Comparison of ENCODE assay signal across 8 mouse cellular contexts in genomic region chr11:50326302-50326966, GRCm38 (mm10). TPM values are rescaled to one million over a fixed set of nuclear protein-coding genes. Genes with fewer than 3 reads are reported as not detected.
A peak's percentile ranks its signal among the peaks of the same experiment; 100 is the strongest.
DNase-seq lines count a peak whose midpoint lies in the region; ATAC-seq and TF ChIP-seq lines count a peak whose summit lies in the region.

No protein-coding gene starts in this region.

- no peak for TF ChIP-seq CTCF in cerebellum, adult 2 months (IDR thresholded peaks at IDR 0.05; ENCODE audit: borderline replicate concordance, insufficient read depth, low read depth, low read length)

- no peaks in the 10 kb centered on the region; the same call in 1 of the 2 replicates for H3K4me1 ChIP-seq in cerebellum, adult 2 months (ENCODE audit: control insufficient read depth, insufficient read depth, low read length)
- H3K4me1 ChIP-seq in limb, embryonic 13.5 days = peaks cover 34% of the 10 kb centered on the region
- H3K4me1 ChIP-seq in stomach, embryonic 16.5 days (ENCODE audit: control insufficient read depth, insufficient read depth, low read length) = peaks cover 19% of the 10 kb centered on the region

- DNase-seq in cerebellum, adult 2 months = no peak
- no peak for DNase-seq in cerebellum, adult 8-10 months
- DNase-seq in right cerebral cortex, adult 18-20 months = peak; percentile 15
- DNase-seq in right cerebral cortex, postnatal 10 days (ENCODE audit: low spot score in 2 of 2) = no peak
- DNase-seq in B cell, adult 2 months = no peak

- H3K4me3 ChIP-seq in cerebellum, adult 2 months (replicated peaks; ENCODE audit: insufficient read depth, low read depth, low read length) = peak overlapping the region; percentile 85
- H3K4me3 ChIP-seq in limb, embryonic 13.5 days = peak overlapping the region; percentile 94
- peak overlapping the region; percentile 85 for H3K4me3 ChIP-seq in stomach, embryonic 16.5 days (replicated peaks; ENCODE audit: low read length)

- ATAC-seq in limb, embryonic 13.5 days (ENCODE audit: low FRiP score, low read depth) = no peak
- ATAC-seq in stomach, embryonic 16.5 days (ENCODE audit: insufficient read depth, low FRiP score) = no peak
- ATAC-seq in megakaryocyte progenitor cell, adult 5-6 weeks (replicated peaks; ENCODE audit: poor library complexity) = no peak

- H3K27ac ChIP-seq in cerebellum, adult 2 months (ENCODE audit: insufficient read depth, low read length) = peak overlapping the region; percentile 70; the same call in 1 of the 2 replicates
- peak overlapping the region; percentile 88 for H3K27ac ChIP-seq in limb, embryonic 13.5 days
- peak overlapping the region; percentile 90 for H3K27ac ChIP-seq in stomach, embryonic 16.5 days (ENCODE audit: low read length)

- peak overlapping the region; percentile 72 for H3K4me2 ChIP-seq in limb, embryonic 13.5 days (replicated peaks)
- peak overlapping the region; percentile 56 for H3K4me2 ChIP-seq in stomach, embryonic 16.5 days (ENCODE audit: low read depth, low read length)

- peak overlapping the region; percentile 80 for H3K9ac ChIP-seq in limb, embryonic 13.5 days
- peak overlapping the region; percentile 86 for H3K9ac ChIP-seq in stomach, embryonic 16.5 days (ENCODE audit: low read length)

- H3K9me3 ChIP-seq in limb, embryonic 13.5 days = no peaks in the 10 kb centered on the region
- H3K9me3 ChIP-seq in stomach, embryonic 16.5 days (replicated peaks; ENCODE audit: control insufficient read depth, low read length) = no peaks in the 10 kb centered on the region

- no peaks in the 10 kb centered on the region for H3K27me3 ChIP-seq in cerebellum, adult 2 months (ENCODE audit: control insufficient read depth, insufficient read depth, low read length)
- H3K27me3 ChIP-seq in limb, embryonic 13.5 days = no peaks in the 10 kb centered on the region
- H3K27me3 ChIP-seq in stomach, embryonic 16.5 days (ENCODE audit: control insufficient read depth, insufficient read depth, low read length) = no peaks in the 10 kb centered on the region

- H3K36me3 ChIP-seq in limb, embryonic 13.5 days = peaks cover 5% of the 10 kb centered on the region; the same call in 1 of the 2 replicates
- no peaks in the 10 kb centered on the region for H3K36me3 ChIP-seq in stomach, embryonic 16.5 days (ENCODE audit: control insufficient read depth, insufficient read depth, low read length)

- TF ChIP-seq POLR2A in cerebellum, adult 2 months (IDR thresholded peaks at IDR 0.05; ENCODE audit: borderline replicate concordance, insufficient read depth, low read length) = no peak

- WGBS in cerebellum, adult 2 months = 2% methylated on average over 7 of the region's 7 CpGs
- 4% methylated on average over 7 of the region's 7 CpGs for WGBS in limb, embryonic 13.5 days
- 5% methylated on average over 7 of the region's 7 CpGs for WGBS in stomach, embryonic 16.5 days

RNA-seq across cellular contexts. Expression of gene Canx, which starts 1.0 kb away (rescaled TPM):
- 215 and 264 TPM in 2 replicates for polyA plus RNA-seq in cerebellum, adult 2 months (2012; rRNA removed)
- 311 and 331 TPM in 2 replicates for polyA plus RNA-seq in limb, embryonic 13.5 days (2015; fragmentation: Nextera tagmentation; extraction: Ambion mirVana)
- polyA plus RNA-seq in stomach, embryonic 16.5 days (2015; fragmentation: Nextera tagmentation; extraction: Ambion mirVana) = 341 and 342 TPM in 2 replicates
- 500 and 518 TPM in 2 replicates for total RNA-seq in megakaryocyte progenitor cell, adult 5-6 weeks (2015)
- 1,173 and 1,480 TPM in 2 replicates for total RNA-seq in megakaryocyte progenitor cell, adult 5-6 weeks (2017)

RNA-seq across cellular contexts. Expression of gene Cby3, which starts 27.8 kb away (rescaled TPM):
- polyA plus RNA-seq in cerebellum, adult 2 months (2012; rRNA removed) = 0.34 and 0.63 TPM in 2 replicates
- 0.38 and 0.79 TPM in 2 replicates for polyA plus RNA-seq in limb, embryonic 13.5 days (2015; fragmentation: Nextera tagmentation; extraction: Ambion mirVana)
- 0.19 and 0.46 TPM in 2 replicates for polyA plus RNA-seq in stomach, embryonic 16.5 days (2015; fragmentation: Nextera tagmentation; extraction: Ambion mirVana)
- total RNA-seq in megakaryocyte progenitor cell, adult 5-6 weeks (2015) = not detected in 2 replicates
- 0.29 TPM in 1 of 2 replicates, not detected in the other for total RNA-seq in megakaryocyte progenitor cell, adult 5-6 weeks (2017)

RNA-seq across cellular contexts. Expression of gene Maml1, which starts 34.3 kb away (rescaled TPM):
- 8.6 and 9.2 TPM in 2 replicates for polyA plus RNA-seq in cerebellum, adult 2 months (2012; rRNA removed)
- 7.5 and 8.1 TPM in 2 replicates for polyA plus RNA-seq in limb, embryonic 13.5 days (2015; fragmentation: Nextera tagmentation; extraction: Ambion mirVana)
- polyA plus RNA-seq in stomach, embryonic 16.5 days (2015; fragmentation: Nextera tagmentation; extraction: Ambion mirVana) = 4.1 and 4.7 TPM in 2 replicates
- total RNA-seq in megakaryocyte progenitor cell, adult 5-6 weeks (2015) = 14.2 and 15.9 TPM in 2 replicates
- 4.1 and 4.2 TPM in 2 replicates for total RNA-seq in megakaryocyte progenitor cell, adult 5-6 weeks (2017)

RNA-seq across cellular contexts. Expression of gene Hnrnph1, which starts 50.4 kb away (rescaled TPM):
- 264 and 318 TPM in 2 replicates for polyA plus RNA-seq in cerebellum, adult 2 months (2012; rRNA removed)
- 572 and 577 TPM in 2 replicates for polyA plus RNA-seq in limb, embryonic 13.5 days (2015; fragmentation: Nextera tagmentation; extraction: Ambion mirVana)
- 346 and 352 TPM in 2 replicates for polyA plus RNA-seq in stomach, embryonic 16.5 days (2015; fragmentation: Nextera tagmentation; extraction: Ambion mirVana)
- total RNA-seq in megakaryocyte progenitor cell, adult 5-6 weeks (2015) = 748 and 912 TPM in 2 replicates
- 703 and 864 TPM in 2 replicates for total RNA-seq in megakaryocyte progenitor cell, adult 5-6 weeks (2017)
